Mouse (Mus musculus): Measurements from ENCODE around the gene Vps37d.
"Not testable (repeated sequence)": the region's sequence is repeated elsewhere in the genome, so short reads cannot be mapped to it uniquely, and the experiment has no call there.

The Vps37d gene

GRCm38 (mm10) chr5:135075655-135076054 is 2.4 kb downstream of the Vps37d start:
- DNase-seq (ENCODE audit: low read depth, low spot score), result peak; percentile 25

DNA sequence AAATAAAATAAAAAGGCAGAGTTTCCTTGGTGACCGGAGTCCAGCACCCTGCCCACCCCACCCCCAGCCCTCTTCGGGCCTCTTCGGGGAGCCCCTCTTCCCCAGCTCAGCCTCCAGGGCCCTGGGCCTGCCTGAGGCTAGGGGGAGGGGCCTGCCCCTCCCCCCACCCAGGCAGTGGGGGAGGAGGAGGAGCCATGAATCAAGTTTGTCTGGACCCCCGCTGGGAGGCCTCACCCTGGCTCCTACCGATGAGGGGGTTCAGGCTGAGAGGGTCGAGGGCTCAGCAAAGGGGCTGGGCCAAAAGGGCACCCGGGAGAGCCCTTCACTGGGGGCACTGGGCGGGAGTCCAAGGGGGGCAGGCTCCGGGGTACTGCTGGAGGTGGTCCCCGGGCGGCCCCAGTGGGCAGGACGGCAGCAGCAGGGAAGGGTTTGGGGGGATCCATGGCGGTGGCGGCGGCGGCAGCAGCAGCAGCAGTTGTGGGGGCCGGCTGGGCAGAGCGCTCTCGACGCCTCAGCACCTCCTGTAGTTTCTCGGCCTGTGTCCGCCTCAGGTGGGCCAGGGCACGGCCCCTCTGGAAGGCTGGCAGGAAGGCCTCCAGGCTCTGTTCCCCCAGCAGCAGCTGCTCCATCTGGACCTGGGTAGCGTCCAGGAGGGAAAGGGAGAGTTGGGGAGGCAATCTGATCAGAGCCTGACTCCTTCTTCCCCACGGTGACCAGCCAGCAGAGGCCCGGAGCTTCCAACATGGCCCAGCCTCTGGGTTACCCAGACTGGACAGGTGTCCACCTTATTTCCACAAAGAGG is 4.5 kb downstream of the Vps37d start:
- no peak for DNase-seq (ENCODE audit: low read depth, low spot score)

DNA sequence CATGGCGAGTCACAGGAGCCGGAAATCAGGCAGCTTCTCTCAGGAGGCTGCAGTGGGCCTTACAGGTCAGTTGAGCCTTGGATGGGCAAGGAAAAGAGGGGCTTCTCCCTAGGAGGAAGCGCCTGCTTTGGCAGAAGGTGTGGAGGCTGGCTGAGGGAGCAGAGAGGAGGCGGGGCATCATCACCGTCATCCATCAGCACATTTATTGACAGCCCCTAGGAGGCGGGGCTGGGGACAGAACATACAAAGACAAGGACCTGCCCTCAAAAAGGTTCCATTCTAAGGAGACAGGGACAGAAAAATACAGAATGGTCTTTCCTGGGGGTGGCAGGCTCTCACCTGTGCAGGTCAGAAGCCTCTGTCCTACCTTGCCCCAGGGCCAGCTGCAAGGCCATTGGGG is 5.3 kb downstream of the Vps37d start:
- DNase-seq (ENCODE audit: low read depth, low spot score), result no peak

DNA sequence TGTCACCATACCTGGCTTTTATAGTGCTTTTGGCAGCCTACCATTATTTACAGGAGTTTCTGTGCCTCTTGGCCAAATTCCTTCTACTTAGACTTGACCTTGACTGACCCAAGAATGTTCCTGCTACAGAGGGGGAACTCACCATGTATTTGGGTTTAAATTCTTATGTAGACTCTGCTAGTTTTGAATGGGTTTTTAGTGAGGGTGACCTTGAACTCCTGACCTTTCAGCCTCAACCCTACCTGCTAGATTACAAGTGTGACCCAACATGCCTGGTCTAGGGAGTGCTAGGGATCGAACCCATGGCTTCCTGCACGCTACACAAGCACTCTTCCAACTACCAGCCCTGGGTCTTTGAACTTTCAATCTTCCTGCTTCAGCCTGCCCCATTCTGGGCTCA is 6.0 kb downstream of the Vps37d start:
- no peak for DNase-seq (ENCODE audit: low read depth, low spot score)

GRCm38 (mm10) chr5:135070448-135070847 is 7.6 kb downstream of the Vps37d start:
- no peak for DNase-seq (ENCODE audit: low read depth, low spot score)

GRCm38 (mm10) chr5:135066008-135066407 is 12.1 kb downstream of the Vps37d start:
- no peak for DNase-seq (ENCODE audit: low read depth, low spot score)

- DNase-seq (ENCODE audit: low read depth, low spot score), result not testable (repeated sequence)
Measured at GRCm38 (mm10) chr5:135064909-135065446, 13.1 kb downstream of the Vps37d start, which contains the start of gene Bud23. Bud23 (minus strand) TSS chr5:135064959.

- DNase-seq (ENCODE audit: low read depth, low spot score), result no peak
Measured at GRCm38 (mm10) chr5:135064382-135064766, 13.7 kb downstream of the Vps37d start.

DNA sequence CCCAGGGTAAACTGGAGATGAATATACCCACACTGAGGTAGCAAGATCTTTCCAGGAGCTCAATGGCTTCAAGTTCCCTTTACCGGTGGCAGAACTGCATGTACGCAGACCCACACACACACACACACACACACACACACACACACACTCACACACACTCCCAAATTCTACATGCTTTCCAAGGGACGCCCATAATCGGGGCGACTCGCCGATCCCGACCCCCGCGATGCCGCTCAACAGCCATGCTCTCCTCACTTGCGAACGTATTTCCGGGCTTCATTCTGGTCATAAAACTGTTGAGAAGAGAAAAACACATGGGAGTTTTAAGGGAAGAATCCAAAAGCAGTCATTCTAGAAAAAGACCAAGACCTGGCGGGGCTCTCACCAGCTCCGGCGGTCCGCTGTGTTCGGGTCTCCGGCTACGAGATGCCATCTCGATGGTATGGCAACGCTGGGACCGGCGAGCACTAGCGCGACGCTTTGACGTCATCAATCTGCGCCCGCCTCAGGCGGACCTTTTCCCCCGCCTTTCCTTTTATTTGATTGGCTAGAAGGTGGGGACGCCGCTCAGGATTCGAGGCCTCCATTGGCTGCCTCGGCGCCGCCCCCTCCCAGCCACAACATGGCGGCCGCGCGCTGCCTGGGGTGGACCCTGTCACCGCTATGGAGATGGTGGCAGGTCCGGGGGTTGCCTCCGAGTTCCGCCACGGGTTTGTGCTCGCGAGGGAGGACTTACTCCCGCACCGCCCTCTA is 14.3 kb downstream of the Vps37d start, which contains the start of gene Dnajc30:
Gene Dnajc30 (plus strand): TSS at position 574 of the 753 bp plus-strand sequence.
- peak; percentile 97 for DNase-seq (ENCODE audit: low read depth, low spot score)

GRCm38 (mm10) chr5:135053356-135053755 is 24.7 kb downstream of the Vps37d start:
- DNase-seq (ENCODE audit: low read depth, low spot score), result no peak

- DNase-seq (ENCODE audit: low read depth, low spot score), result not testable (repeated sequence)
Measured at GRCm38 (mm10) chr5:135049268-135049667, 28.8 kb downstream of the Vps37d start.

DNA sequence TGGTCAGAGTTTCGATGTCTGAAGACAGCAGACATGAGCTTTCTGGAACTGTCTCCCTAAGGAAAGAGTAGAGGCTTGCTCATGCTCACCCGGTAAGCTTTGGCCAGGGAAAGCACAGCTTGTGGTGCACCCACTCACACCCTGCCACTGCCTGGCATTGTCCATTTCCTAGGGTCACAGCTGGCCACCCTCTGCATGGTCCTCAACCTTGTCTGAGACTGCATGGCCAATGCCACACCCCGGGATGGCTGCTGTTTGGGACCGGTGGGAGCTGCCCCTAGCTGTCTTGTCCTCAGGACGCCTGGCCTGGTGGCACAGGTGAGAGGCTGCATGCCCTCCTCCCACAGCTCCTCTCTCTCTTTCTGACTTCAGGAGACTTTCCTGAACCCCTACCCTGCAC is 29.5 kb downstream of the Vps37d start:
- no peak for DNase-seq (ENCODE audit: low read depth, low spot score)

DNA sequence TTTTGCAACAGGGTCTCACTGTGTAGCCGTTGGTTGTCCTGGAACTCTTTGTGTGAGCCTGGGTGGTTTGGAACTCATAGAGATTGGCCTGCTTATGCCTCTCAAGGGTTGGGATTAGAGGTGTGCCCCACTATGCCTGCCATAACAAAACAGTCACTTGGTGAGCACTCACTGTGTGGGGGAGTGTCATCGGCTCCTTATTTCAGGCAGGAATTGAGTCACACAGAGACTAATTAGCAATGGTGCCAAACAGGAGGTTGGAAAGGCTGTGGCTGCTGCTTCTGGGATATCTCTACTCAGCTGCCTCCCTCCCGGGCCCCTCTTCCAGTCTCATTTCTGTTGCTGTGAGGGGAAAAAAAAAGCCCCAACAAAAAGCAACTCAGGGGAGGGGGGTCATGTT is 33.5 kb downstream of the Vps37d start:
- DNase-seq (ENCODE audit: low read depth, low spot score), result no peak

GRCm38 (mm10) chr5:135042105-135042788 is 35.8 kb downstream of the Vps37d start:
- DNase-seq (ENCODE audit: low read depth, low spot score), result no peak

DNA sequence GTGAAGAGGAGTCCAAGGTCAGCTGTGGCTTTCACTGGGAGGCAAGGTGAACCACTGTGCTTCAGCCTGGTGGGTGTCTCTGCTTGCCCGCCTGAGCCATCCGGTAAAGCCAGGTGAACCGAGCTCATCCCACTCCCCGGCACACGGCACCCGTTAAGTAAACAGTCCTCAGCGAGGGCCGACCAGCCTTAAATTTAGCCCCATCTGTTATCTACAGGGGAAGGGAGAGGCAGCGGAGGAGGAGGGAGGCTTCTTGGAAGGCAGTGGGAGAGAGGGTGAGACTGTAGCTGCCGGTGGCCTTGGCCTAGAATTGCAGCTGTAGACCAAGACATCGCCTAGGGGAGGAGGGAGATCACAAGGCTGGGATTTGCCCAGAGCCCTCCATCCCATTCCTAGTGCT is 37.3 kb downstream of the Vps37d start:
- DNase-seq (ENCODE audit: low read depth, low spot score), result no peak

GRCm38 (mm10) chr5:135040059-135040458 is 38.0 kb downstream of the Vps37d start:
- DNase-seq (ENCODE audit: low read depth, low spot score), result no peak

DNA sequence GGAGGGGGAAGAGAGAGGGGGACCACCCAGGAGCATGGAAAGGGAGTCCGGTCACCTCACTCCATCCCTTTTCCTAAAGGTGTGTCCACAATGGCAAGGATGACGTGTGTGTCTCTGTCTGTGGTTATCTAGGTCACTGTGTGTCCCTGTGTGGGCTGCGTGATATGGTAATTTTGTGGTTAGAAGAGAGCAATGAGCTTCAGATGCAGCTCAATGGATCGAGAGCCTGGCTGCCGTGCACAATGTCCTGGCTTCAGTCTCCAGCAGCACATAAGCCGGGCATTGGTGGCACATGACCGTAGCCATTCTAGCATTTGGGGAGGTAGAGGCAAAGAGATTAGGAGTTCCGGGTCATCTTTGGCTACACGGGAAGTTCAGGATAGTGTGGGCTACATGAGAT is 38.5 kb downstream of the Vps37d start:
- no peak for DNase-seq (ENCODE audit: low read depth, low spot score)

GRCm38 (mm10) chr5:135037946-135038345 is 40.1 kb downstream of the Vps37d start:
- DNase-seq (ENCODE audit: low read depth, low spot score), result no peak

- no peak for DNase-seq (ENCODE audit: low read depth, low spot score)
Measured at GRCm38 (mm10) chr5:135035608-135036359, 42.3 kb downstream of the Vps37d start.

- DNase-seq (ENCODE audit: low read depth, low spot score), result no peak
Measured at GRCm38 (mm10) chr5:135034593-135034992, 43.5 kb downstream of the Vps37d start.

DNA sequence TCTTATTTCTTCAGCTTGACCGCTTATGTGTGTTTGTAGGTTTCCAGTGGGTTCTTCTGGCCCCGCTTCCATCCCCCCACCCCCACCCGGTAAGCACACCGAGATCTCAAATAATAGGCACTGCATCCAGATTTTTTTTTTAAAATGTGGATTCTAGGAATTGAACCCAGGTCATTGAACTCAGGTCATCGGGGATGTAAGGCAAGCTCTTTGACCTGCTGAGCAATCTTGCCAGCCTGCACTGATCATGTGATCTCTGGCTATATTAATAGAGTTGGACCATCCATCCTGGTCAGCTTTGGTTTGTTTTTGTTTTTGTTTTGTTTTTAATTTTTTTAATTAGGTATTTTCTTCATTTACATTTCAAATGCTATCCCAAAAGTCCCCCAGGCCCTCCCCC is 45.5 kb downstream of the Vps37d start:
- no peak for DNase-seq (ENCODE audit: low read depth, low spot score)
